Mouse (Mus musculus): ENCODE results near the gene Galnt3. TPM values are rescaled to one million over a fixed set of nuclear protein-coding genes. Genes with fewer than 3 reads are reported as not detected.

Galnt3 gene
- total and polyA plus RNA-seq, 2 experiments from 2014 or later: 0.07 TPM; not detected in 1

- 79% methylated on average over 12 of the region's 12 CpGs for WGBS
- Histone ChIP-seq H3K9me3 (replicated peaks; ENCODE audit: control insufficient read depth, low read length) (no peaks in the 10 kb centered on the region), H3K27me3 (ENCODE audit: control insufficient read depth, insufficient read depth, low read length) (no peaks in the 10 kb centered on the region), H3K27ac (ENCODE audit: low read depth) (no peak overlapping the region), H3K4me1 (ENCODE audit: control insufficient read depth, insufficient read depth) (no peaks in the 10 kb centered on the region), H3K4me3 (ENCODE audit: low read depth, low read length) (no peak overlapping the region), H3K9ac (replicated peaks; ENCODE audit: low read depth, low read length) (no peak overlapping the region), H3K4me2 (ENCODE audit: low read depth, low read length) (no peak overlapping the region), H3K36me3 (replicated peaks; ENCODE audit: control insufficient read depth, insufficient read depth, low read length) (no peaks in the 10 kb centered on the region)
- DNase-seq (ENCODE audit: low spot score) (peak; percentile 7), ATAC-seq (ENCODE audit: insufficient read depth, low read depth) (no peak)
- no peak for TF ChIP-seq CTCF (IDR thresholded peaks at IDR 0.05; ENCODE audit: low read depth)
- no peak for TF ChIP-seq EP300 (IDR thresholded peaks at IDR 0.05; ENCODE audit: low read depth)
Observed at GRCm38 (mm10) chr2:66044405-66045089, 80.2 kb downstream of the Galnt3 start.

GRCm38 (mm10) chr2:66043441-66044404, 81.1 kb downstream of the Galnt3 start:
- no peaks in the 10 kb centered on the region for H3K4me1 ChIP-seq (ENCODE audit: control insufficient read depth, insufficient read depth)
- H3K36me3 ChIP-seq (replicated peaks; ENCODE audit: control insufficient read depth, insufficient read depth, low read length): no peaks in the 10 kb centered on the region
- 66% methylated on average over 17 of the region's 17 CpGs for WGBS
- no peak for ATAC-seq (ENCODE audit: insufficient read depth, low read depth)
- TF ChIP-seq CTCF (IDR thresholded peaks at IDR 0.05; ENCODE audit: low read depth): no peak
- H3K9me3 ChIP-seq (replicated peaks; ENCODE audit: control insufficient read depth, low read length): no peaks in the 10 kb centered on the region
- DNase-seq (ENCODE audit: low spot score): peak; percentile 7
- H3K9ac ChIP-seq (replicated peaks; ENCODE audit: low read depth, low read length): no peak overlapping the region
- no peak overlapping the region for H3K4me3 ChIP-seq (ENCODE audit: low read depth, low read length)
- H3K4me2 ChIP-seq (ENCODE audit: low read depth, low read length): no peak overlapping the region
- H3K27ac ChIP-seq (ENCODE audit: low read depth): no peak overlapping the region
- H3K27me3 ChIP-seq (ENCODE audit: control insufficient read depth, insufficient read depth, low read length): no peaks in the 10 kb centered on the region

GRCm38 (mm10) chr2:66041917-66042419, 82.8 kb downstream of the Galnt3 start:
- no peaks in the 10 kb centered on the region for H3K27me3 ChIP-seq (ENCODE audit: control insufficient read depth, insufficient read depth, low read length)
- H3K36me3 ChIP-seq (replicated peaks; ENCODE audit: control insufficient read depth, insufficient read depth, low read length): no peaks in the 10 kb centered on the region
- no peak overlapping the region for H3K4me3 ChIP-seq (ENCODE audit: low read depth, low read length)
- no peak overlapping the region for H3K4me2 ChIP-seq (ENCODE audit: low read depth, low read length)
- H3K27ac ChIP-seq (ENCODE audit: low read depth): no peak overlapping the region
- DNase-seq (ENCODE audit: low spot score) (no peak), ATAC-seq (ENCODE audit: insufficient read depth, low read depth) (no peak)
- TF ChIP-seq CTCF (IDR thresholded peaks at IDR 0.05; ENCODE audit: low read depth) (peak; percentile 37), EP300 (IDR thresholded peaks at IDR 0.05; ENCODE audit: low read depth) (no peak)
- WGBS: 70% methylated on average over 9 of the region's 9 CpGs
- no peaks in the 10 kb centered on the region for H3K9me3 ChIP-seq (replicated peaks; ENCODE audit: control insufficient read depth, low read length)
- no peak overlapping the region for H3K9ac ChIP-seq (replicated peaks; ENCODE audit: low read depth, low read length)
- H3K4me1 ChIP-seq (ENCODE audit: control insufficient read depth, insufficient read depth): no peaks in the 10 kb centered on the region

- Histone ChIP-seq H3K4me3 (ENCODE audit: low read depth, low read length) (no peak overlapping the region), H3K4me1 (ENCODE audit: control insufficient read depth, insufficient read depth) (no peaks in the 10 kb centered on the region), H3K9me3 (replicated peaks; ENCODE audit: control insufficient read depth, low read length) (no peaks in the 10 kb centered on the region), H3K9ac (replicated peaks; ENCODE audit: low read depth, low read length) (no peak overlapping the region), H3K36me3 (replicated peaks; ENCODE audit: control insufficient read depth, insufficient read depth, low read length) (no peaks in the 10 kb centered on the region), H3K27me3 (ENCODE audit: control insufficient read depth, insufficient read depth, low read length) (no peaks in the 10 kb centered on the region), H3K27ac (ENCODE audit: low read depth) (no peak overlapping the region), H3K4me2 (ENCODE audit: low read depth, low read length) (no peak overlapping the region)
- ATAC-seq (ENCODE audit: insufficient read depth, low read depth) (no peak), DNase-seq (ENCODE audit: low spot score) (no peak)
- TF ChIP-seq CTCF (IDR thresholded peaks at IDR 0.05; ENCODE audit: low read depth) (no peak), EP300 (IDR thresholded peaks at IDR 0.05; ENCODE audit: low read depth) (no peak)
- WGBS: 90% methylated on average over 21 of the region's 21 CpGs
Observed at GRCm38 (mm10) chr2:66041203-66041916, 83.4 kb downstream of the Galnt3 start.

- Histone ChIP-seq H3K4me2 (ENCODE audit: low read depth, low read length) (no peak overlapping the region), H3K4me3 (ENCODE audit: low read depth, low read length) (no peak overlapping the region), H3K27me3 (ENCODE audit: control insufficient read depth, insufficient read depth, low read length) (0 out of 2 replicates have a peak, but pooled peaks cover 3% of the 10 kb centered on the region), H3K27ac (ENCODE audit: low read depth) (no peak overlapping the region), H3K9ac (replicated peaks; ENCODE audit: low read depth, low read length) (no peak overlapping the region), H3K36me3 (replicated peaks; ENCODE audit: control insufficient read depth, insufficient read depth, low read length) (no peaks in the 10 kb centered on the region), H3K4me1 (ENCODE audit: control insufficient read depth, insufficient read depth) (no peaks in the 10 kb centered on the region), H3K9me3 (replicated peaks; ENCODE audit: control insufficient read depth, low read length) (no peaks in the 10 kb centered on the region)
- ATAC-seq (ENCODE audit: insufficient read depth, low read depth) (no peak), DNase-seq (ENCODE audit: low spot score) (no peak)
- TF ChIP-seq CTCF (IDR thresholded peaks at IDR 0.05; ENCODE audit: low read depth) (no peak), EP300 (IDR thresholded peaks at IDR 0.05; ENCODE audit: low read depth) (no peak)
Observed at GRCm38 (mm10) chr2:66040611-66041010, 84.2 kb downstream of the Galnt3 start.
